Mouse (Mus musculus) layer of hippocampus, adult 18-20 months (tissue): Measurements from ENCODE around the gene Nelfe. TPM values are rescaled to one million over a fixed set of nuclear protein-coding genes. Genes with fewer than 3 reads are reported as not detected.

Source experiments
- DNase-seq, 2 experiments: peaks; one replicate each; pipeline ENCODE4 v3.0.0; 2022; ENCODE audit warnings: low spot score in 2 of 2
- total RNA-seq, 2 experiments: library from RNA; stranded (reverse); gene quantifications; 2 replicates each; pipeline ENCODE4 v1.2.3; 2021

Nelfe gene
- total RNA-seq, 2 experiments from 2014 or later, result 34.1 to 39.6 TPM

- DNase-seq, result no peak
Measured at GRCm38 (mm10) chr17:34844884-34845283, 5.3 kb upstream of the Nelfe start.

GRCm38 (mm10) chr17:34847192-34847591 is 3.0 kb upstream of the Nelfe start:
- DNase-seq, result no peak

- no peak for DNase-seq
Measured at GRCm38 (mm10) chr17:34847615-34848014, 2.6 kb upstream of the Nelfe start.

GRCm38 (mm10) chr17:34850517-34851125 is 430 bp downstream of the Nelfe start:
- DNase-seq, result no peak

- no peak for DNase-seq
Measured at GRCm38 (mm10) chr17:34853511-34853910, 3.3 kb downstream of the Nelfe start.

GRCm38 (mm10) chr17:34854761-34855160 is 4.6 kb downstream of the Nelfe start:
- no peak for DNase-seq

GRCm38 (mm10) chr17:34855825-34856224 is 5.6 kb downstream of the Nelfe start:
- peak in 1 of 2 experiments; percentile 46 for DNase-seq

GRCm38 (mm10) chr17:34858670-34859069 is 8.5 kb downstream of the Nelfe start:
- DNase-seq, result no peak

GRCm38 (mm10) chr17:34860514-34860913 is 10.3 kb downstream of the Nelfe start:
- no peak for DNase-seq

GRCm38 (mm10) chr17:34861704-34862415 is 11.7 kb downstream of the Nelfe start:
- no peak for DNase-seq

- no peak for DNase-seq
Measured at GRCm38 (mm10) chr17:34862416-34863081, 12.4 kb downstream of the Nelfe start, which contains the start of gene Cfb. TSS of gene Cfb (minus strand) at chr17:34862518.

GRCm38 (mm10) chr17:34865981-34866380 is 15.8 kb downstream of the Nelfe start:
- no peak for DNase-seq

GRCm38 (mm10) chr17:34874321-34874720 is 24.1 kb downstream of the Nelfe start:
- no peak for DNase-seq

- no peak for DNase-seq
Measured at GRCm38 (mm10) chr17:34879336-34879879, 29.2 kb downstream of the Nelfe start, which contains the start of gene Zbtb12. TSS of gene Zbtb12 (plus strand) at chr17:34879483.

- DNase-seq, result no peak
Measured at GRCm38 (mm10) chr17:34881166-34881565, 31.0 kb downstream of the Nelfe start.

GRCm38 (mm10) chr17:34881683-34882310 is 31.6 kb downstream of the Nelfe start, which contains the start of gene Gm20547:
TSS of gene Gm20547 (minus strand) at chr17:34882042.
- no peak for DNase-seq

GRCm38 (mm10) chr17:34883332-34883731 is 33.1 kb downstream of the Nelfe start:
- DNase-seq, result no peak

- no peak for DNase-seq
Measured at GRCm38 (mm10) chr17:34884704-34885103, 34.5 kb downstream of the Nelfe start.

GRCm38 (mm10) chr17:34885615-34886014 is 35.4 kb downstream of the Nelfe start:
- DNase-seq, result no peak

GRCm38 (mm10) chr17:34887942-34888341 is 37.8 kb downstream of the Nelfe start:
- no peak for DNase-seq

GRCm38 (mm10) chr17:34890074-34890743 is 40.0 kb downstream of the Nelfe start:
- no peak for DNase-seq
